Mouse (Mus musculus) E14TG2a.4 (cell line): ENCODE results near the gene Nrxn1.

ENCODE experiments used
- CTCF ChIP-seq: conservative IDR thresholded peaks from 2 replicates; pipeline ENCODE4 v1.5.1; 2014; ENCODE audit warnings: low read length
- NANOG ChIP-seq: IDR thresholded peaks from 2 replicates; pipeline ENCODE4 v1.6.1; 2014; ENCODE audit warnings: borderline replicate concordance, low read length, mixed read lengths
- POU5F1 ChIP-seq: IDR thresholded peaks from 2 replicates; pipeline ENCODE4 v1.6.1; 2014; ENCODE audit warnings: low read length, borderline replicate concordance

DNA sequence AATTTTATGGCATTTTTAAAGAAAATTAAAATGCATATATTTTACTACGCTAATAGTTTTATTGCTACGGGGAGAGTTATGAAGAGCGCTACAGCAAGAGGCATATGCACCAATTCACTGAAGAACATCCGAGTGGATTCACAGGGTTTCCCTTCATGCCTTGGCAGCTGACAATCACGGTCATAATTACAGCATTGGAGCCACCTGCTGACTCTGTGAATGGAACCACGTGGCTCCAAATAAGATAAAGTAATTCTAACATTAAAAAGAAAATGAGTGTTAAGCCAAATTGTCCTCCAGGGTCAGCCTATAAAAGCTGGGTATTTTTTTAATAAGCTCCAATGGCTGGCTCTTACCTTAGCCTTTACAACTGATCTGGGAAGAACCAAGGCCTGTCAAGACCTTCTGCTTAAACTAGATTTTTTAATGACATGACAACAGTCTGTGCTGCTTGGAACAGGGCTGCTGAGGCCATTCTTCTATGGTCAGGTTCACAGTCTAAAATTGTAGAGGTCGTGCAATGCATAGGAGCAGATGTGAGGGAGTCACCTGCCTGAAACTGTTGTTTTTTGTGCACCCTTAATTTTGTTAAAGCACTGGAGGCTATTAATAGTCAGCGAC, 548.1 kb downstream of the Nrxn1 start:
- no peak for TF ChIP-seq CTCF
- no peak for TF ChIP-seq NANOG
- no peak for TF ChIP-seq POU5F1
